Mouse (Mus musculus) left cerebral cortex, adult 18-20 months (tissue): ENCODE results near the gene Gm42906. TPM values are rescaled to one million over a fixed set of nuclear protein-coding genes. Genes with fewer than 3 reads are reported as not detected.

Experiments
- DNase-seq, 2 experiments: peaks; one replicate each; pipeline ENCODE4 v3.0.0; 2021 to 2022; ENCODE audit warnings: low spot score in 2 of 2, mixed read lengths in 1 of 2
- total RNA-seq, 2 experiments: library from RNA; stranded (reverse); gene quantifications; 2 replicates each; pipeline ENCODE4 v1.2.3; 2021

Gm42906 gene
- total RNA-seq, 2 experiments from 2014 or later, result 1.1 TPM; not detected in 1

DNA sequence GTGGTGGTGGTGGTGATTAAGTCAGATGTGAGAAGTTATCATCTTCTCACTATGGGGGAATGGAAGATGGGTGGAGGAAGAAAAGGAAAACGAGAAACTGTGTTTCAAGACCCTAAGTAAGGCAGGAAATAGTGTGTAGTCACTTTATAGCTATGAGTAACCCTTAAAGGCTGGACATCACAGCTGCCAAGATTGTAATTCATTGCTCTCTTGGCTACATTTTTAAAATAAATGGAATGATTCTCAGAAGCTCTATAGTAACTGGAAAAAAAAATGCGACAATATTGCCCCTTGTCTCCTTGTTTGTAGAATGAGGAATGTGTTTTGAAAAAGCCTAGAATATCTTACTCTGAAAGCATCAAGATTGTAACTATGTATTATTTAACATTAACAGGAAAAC lies 235.7 kb downstream of the Gm42906 start:
- DNase-seq, result no peak

DNA sequence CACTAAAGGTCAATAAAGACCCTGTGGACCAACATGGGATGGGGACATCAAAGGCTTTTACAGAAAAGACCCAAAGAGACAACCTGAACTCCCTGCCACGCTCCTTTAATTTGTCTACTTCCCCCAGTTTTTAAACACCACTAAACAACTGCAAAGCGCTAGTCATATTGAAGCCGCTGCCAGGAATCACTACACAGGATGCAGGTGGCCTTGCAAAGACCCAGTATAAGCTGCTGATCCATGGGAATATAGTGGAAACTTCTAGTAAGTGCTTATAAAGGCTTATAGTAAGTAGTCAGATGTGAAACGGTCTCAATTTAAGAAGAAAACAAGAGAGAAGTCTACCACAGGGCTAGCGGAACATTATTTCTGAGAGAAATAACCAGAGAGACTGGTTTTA lies 237.2 kb downstream of the Gm42906 start:
- no peak for DNase-seq

DNA sequence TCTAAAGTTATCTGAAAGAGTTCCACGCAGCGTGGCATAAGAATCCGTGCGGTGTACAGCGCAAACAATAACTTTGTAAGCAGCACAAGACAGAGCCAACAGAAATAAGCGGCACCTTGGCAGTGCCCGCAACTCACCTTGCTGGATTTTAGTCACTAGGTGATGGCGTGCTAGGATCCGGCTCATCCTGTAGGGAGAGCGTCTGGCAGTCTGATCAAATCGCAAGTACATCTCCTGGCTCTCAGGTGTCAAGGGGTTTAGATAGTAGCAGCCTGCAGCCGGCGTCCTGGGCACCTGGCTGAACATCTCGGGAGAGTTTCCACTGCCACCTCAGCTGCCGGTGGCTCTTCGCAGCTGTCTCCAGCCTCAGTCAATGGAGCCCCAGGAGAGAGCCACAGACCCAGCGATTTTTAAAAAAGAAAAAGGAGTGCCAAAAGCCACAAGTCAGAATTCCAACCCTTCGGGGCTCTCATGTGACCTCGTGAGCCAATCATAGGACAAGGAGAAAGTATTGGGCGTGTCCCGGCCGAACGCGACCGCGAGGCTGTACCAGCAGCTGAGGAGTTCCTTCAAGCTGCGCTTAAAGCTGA lies 238.1 kb downstream of the Gm42906 start:
- peak; percentile 18 to 31 for DNase-seq

DNA sequence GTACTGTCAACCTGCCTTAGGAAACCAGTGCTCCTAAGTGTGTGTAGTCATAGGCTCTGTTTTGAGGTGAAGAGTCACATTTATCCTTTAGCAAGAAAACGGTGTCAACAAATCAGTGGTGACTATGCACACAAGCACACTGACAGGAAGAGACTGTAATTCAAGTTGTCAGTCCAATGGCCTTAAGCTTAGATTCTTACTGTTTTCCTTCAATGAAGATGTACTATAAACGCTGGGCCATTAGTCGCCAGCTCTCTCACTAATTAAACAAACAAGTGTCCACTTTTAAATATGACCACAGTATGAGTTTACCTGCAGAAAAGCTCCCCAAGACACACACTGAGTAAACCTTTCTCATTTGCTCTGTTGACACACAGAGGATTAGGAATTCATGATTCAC lies 238.6 kb downstream of the Gm42906 start:
- DNase-seq, result no peak

DNA sequence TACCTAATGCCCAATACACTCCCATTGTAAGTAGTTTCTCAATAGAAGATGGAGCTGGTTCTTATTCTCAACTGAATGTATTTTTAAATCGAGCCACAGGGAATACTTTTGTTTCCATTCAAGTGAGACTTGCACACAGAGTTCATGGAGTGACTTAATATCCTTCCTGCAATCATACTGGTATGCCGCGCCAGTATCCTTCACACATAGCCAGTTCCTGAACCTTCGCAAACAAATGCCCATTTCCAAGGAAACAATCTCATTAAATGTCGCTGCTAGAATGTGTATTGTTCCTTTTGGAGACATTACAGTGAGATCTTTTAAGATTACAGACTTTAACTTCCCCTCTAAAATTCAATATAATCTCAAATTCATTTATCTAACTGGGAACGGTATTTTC lies 239.3 kb downstream of the Gm42906 start:
- DNase-seq, result no peak

DNA sequence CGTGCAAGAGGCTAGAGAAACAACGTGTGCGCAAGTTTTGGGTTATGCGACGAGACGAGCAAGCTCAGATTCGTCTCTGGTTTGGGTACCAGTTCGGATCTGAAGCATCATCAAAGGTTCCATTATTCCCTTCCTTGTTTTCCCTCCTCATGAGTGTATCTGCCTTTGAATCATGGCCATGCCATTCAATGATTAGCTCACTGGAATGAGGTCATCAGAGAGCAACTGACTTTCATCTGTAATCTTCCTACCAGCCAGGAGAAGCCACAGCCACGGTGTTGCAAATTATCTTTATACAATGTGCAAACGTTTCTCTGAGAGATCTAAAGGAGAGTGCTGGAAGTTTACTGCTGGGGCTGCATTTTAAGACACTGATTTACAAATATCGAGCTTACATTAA lies 240.6 kb downstream of the Gm42906 start:
- no peak for DNase-seq

DNA sequence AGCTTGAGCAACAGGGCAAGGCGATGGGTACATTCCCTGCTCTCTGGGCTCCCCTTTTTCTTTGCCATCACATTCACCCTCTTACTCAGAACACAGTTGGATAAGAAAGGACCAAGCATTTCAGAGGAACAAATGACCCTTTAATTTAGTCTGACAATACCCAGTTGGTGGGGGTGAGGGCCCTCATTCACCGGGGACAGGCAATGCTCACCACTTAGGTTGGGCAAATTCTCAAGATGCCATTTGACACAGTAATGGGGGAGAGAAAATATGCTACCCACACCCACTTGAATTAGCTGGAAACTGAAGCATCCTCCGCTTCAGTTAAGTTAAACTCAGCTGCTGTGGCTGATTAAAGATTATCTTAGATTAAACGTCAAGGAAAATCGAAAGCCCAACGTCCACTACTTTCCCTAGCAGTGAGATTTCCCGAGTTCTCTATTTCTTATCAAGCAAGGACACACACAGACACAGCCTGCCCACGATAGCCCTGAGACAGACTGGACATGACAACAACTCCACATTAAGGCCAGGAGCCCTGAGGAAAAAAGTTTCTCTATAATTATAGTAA lies 242.6 kb downstream of the Gm42906 start:
- no peak for DNase-seq

DNA sequence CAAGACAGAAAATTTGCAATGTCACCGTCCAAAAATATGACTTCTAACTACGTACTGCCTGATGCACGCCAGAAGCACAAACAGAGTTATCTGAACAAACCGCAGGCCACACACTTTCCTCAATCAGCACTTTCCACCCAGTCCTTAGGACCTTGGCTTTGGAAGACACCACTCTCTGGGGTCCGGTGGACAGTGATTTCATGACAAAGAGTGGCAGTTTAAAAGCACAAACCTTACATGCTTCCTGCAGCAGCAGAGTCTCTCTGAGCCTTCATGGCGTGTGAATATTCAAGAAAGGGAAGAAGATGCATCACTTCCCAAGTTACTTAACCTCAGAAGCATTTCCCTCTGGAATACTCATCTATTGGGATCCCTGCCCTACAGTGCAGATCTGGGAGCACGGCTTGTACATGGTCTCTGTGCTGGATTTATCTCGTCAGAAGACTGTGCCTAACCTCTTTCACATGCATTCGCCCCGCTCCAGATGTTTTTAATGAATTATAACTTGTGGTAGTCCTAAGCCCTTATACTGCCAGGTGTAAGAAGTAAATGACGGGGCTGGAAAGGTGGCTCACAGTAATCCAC lies 244.2 kb downstream of the Gm42906 start:
- no peak for DNase-seq

DNA sequence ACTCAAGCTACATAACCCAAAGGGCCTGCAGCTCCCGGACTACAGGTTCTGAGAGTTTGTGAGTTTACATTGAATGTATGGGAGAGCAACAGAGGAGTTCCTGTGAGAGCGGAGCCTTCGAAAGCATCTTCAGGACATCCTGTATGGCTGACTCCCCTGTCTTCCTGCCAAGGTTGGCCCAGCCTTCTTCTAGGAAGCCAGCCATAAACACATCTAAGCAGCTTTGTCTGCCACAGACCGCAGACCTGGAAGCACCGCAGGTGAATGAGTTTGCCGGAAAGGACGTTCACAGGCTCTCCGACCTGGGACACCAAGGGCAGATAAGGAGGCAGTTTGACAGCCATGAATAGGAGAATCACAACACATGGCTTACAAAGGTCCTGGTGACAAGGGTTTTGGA lies 246.7 kb downstream of the Gm42906 start:
- no peak for DNase-seq

DNA sequence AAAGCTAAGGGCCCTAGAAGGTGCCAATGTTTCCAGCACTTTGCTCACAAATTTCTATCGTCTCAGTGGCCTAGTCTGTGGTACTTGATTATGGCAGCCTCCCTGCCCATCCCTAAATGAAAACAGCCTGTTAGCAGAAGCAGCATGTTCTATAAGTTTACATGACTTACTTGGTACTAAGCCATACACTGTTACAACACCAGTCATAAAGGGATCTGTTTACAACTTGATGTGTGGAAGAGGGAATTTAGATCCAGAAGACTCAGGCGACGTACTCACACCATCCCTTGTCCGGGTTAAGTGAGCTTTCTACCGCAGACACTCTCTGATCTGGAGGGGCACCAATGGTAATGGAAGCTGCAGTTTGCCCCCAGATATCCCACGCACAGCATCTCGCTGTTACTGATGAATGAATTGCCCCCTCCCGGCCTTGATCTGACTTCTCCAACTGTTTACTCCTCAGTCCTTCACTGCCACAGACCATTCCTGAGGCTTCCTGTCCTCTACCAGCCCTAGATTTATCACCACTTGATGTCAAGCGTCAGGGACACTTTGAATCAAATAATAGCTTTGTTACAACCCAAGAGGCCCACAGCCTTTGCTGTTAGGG lies 247.7 kb downstream of the Gm42906 start:
- no peak for DNase-seq

DNA sequence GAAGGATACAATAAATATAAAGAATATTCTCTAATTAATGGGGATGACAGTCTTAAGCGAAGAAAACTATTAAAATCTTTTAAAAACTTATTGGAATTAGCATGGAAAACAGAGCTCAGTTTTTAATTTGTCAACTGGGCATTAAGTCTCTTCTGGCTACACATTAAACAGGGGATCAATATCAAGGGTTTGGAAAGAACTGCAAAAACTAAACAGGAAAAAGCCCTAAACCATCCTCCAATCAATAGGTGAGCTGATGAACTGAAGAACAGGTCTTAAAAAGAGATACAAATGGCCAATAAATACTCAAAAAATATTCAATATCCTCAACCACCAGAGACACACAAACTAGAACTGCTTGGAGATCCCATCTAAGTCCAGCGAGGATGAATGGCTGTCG lies 250.8 kb downstream of the Gm42906 start:
- no peak for DNase-seq

DNA sequence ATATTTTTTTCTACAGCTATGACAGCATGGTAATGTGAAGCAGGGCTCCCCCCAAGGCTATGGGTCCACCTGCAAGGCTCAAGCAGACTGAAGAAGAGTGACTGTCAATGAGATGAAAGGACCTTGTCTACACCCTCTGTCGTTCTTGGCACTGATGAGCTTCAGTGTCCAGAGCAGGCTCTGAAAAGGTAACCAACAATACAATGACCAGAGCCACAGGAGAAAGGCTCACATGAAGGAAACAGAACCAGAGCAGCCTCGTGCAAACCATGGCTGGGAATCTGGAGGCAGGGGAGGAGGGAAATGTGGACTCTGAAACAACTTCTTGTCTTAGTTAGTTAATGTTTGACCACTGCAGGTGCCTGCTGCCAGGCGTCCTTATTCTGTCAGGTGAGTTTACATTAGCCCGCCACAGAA lies 252.1 kb downstream of the Gm42906 start:
- DNase-seq, result no peak

DNA sequence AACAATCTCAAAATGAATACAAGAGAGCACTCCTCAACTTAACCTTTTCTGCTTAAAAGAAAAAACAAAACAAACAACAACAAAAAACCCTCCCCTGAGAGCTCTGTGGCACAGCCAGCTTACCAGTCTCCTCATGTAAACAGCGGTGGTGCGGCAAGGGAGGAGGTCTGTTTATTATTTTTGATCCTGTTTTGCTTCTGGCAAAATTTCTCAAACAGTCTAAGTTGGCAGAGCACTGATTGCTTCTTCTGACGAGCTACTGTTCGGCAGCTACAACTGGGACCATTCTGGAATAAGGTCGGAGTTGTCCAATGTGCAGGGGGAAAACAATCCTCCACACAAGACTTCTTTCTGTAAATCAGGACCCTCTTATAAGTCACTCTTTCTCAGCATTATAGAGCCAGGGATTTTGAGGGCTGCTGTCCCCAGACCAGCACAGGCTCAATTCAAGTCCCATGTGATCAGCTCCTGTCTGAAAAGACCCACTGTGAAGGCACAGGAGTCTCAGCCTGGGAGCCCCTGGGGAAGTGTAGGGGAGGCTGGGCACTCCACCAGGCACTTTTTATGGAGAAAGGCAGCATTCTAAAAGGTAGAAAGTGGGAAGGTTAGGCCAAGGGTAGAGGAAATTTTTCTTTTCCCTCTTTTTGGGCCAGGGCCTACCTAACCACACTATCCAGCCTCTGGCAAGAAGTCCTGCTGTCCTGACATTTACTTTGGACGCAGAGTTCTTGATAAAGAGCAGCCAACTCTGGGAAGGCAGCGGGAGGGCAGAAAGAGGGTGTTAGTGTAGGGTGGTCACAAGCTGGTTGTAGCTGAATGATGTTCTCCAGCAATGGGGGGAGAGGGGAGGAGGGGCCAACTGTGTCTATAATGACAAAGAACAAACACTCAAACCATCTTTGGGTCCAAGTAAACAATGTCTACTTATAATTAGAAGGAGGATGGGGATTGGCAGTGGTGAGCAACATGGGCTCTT lies 253.2 kb downstream of the Gm42906 start:
- no peak for DNase-seq

DNA sequence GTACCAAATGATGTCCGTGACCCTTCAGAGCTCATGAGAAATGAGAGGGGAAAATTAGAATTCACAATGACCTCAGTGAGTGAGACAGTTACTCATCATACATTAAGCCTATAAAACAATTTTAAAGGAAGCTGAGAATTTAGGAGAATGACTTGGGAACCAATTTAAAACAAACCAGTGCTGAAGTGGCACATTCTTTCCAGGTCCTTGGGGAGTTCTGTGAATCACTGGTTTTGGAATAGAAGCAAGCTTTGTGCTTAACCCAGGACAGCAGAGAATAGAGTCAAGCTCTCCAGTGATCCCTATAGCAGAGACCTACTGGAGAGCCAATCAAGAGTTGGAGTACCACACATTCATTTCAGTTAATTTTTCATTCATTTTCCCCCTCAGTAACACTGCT lies 254.2 kb downstream of the Gm42906 start:
- no peak for DNase-seq

DNA sequence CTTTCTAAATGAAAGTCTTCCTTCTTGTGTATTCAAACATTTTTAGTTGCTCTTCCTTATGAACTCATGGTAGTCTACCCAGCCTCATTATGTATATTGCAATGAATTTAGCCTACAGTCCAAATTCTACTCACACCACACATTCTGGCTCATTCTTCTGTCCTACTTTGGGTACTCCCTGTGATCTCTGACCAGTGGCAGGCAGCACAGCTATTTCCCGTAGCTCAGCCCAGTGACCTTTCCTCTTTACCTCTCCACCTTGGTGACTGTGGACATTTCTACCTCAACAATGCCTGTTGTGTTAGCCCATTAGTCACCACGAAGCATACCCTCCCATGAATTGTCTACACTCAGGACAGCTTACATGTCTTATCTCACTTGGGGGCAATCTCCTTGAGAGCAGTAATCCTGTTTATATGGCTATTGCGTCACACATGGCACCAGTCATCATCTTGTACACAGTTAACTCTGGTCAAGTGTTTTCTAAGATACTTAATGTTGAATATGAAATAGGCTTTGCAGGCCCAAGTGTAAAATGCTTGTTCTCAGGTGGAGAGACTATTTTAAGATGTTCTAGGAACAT lies 257.7 kb downstream of the Gm42906 start:
- DNase-seq, result no peak

DNA sequence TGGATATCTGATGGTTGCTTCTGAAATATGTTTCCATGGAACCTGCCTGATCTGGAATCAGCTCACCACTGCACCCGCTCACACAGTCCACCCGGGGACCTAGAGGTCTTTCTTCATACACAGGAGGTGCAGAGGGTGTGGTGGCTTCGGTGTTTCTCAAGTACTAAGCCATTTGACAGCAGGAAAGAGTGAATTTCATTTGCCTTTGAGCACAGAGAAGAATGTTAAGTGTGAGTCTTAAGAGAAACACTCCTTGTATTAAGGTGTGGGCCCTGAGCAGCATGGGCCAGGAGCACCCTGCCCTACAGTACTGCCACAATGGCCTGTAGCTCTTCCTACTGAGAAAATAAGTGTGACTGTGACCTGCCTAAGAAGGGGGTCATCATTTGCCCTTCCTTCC lies 259.8 kb downstream of the Gm42906 start:
- no peak for DNase-seq

DNA sequence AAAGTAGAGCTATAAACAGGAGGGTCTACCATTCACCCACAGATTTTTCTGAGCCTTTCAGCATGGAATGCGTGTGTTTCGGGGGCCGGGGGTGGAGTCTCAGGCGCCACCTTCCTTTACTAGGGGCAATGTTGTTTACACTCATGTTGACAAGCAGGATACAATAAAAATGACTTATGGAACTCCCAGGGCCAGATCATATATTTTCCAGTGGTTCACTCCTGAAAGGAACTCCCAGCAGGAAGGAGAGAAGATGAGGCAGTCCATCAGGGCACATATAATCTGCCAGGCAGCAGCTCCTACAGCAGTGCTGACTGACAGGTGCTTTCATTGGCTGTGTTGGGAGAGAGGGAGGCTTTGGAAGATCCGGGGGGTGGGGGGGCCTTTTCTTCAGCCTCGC lies 260.3 kb downstream of the Gm42906 start:
- DNase-seq, result no peak

DNA sequence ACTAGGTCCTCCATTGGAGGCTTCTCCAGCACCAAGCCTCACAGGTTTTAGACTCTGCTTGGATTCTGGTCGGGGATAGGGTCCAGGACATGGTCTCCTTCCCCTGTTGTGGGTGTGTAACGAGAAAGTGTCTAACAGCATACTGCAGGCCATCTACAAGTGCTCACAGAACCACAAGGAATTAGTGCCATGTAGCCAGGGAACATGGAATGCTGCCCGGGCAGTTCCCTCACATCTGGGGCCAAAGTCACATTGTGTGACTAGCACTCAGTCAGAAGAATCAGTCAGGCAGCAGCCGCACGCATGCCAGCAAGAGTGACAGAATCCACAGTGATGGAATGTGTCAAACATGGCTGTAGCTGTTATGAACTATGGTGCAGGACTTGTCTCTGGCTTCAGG lies 261.7 kb downstream of the Gm42906 start:
- peak; percentile 13 to 46 for DNase-seq

DNA sequence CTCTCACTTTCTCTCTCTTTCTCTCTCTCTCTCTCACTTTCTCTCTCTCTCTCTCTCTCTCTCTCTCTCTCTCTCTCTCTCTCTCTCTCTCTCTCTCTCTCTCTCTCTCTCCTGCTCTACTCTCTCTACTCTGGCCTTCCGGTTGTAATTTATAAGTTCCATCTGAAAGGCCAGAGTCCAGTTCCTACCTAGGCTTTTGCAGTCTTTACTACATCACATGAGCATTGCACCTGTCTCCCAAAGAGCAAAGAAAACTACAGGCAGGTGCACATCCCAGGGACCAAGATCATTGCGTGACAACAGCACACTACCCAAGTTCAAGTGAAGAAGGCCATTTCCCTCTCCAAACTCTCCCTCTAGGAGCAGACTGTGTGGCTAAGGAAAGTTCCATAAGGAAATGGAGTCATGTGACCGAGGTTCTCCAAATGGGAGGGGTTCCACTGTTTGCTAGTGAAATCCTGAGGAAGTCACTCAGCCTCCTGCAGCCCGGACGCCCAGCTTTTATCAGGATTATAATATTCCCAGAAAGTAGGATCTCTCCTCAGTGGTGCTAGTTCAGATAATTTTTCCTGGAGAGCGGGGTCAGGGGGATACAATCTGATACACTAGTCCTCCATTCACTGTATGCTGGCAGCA lies 262.5 kb downstream of the Gm42906 start:
- DNase-seq, result no peak

DNA sequence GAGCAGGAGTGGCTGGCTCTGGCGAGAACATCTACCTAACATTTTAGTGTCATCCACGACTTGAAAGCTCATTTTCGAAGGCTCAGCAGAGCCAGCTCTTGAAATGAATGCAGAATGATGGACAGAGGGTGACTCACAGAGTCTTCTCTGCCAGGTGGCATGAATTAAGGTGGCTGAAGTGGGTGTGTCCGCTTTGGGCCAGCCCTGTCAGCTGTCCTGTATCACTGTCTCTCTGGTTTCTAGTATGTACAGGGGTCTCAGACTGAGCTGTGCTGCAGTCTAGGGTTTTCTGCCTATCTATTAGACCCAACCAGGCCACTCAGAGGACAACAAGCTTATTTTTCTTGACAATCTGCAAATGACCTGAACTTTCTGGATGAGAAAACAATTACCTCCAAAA lies 263.1 kb downstream of the Gm42906 start:
- no peak for DNase-seq

DNA sequence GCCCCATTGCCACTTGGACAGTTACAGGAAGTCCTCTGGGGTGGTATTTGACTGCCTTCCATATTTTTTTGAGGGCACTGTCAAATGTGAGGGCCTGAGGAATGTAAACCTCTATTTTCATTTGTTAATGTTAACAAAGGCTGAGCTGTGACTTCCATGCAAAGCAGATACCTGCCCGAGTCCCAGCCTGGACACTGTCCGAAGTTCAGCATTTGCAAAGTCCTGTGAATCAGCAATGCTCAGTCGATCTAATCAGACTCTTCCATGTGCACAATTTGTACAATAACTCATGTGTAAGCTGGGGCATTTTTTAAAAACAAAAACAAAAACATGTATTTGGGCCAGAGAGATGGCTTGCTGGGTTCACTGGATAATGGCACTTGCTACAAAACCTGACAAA lies 265.3 kb downstream of the Gm42906 start:
- no peak for DNase-seq
